In genomic region chr7:126012325-126013021, GRCm38 (mm10) we compare ENCODE assay signal across 15 mouse cellular contexts.
DNase-seq lines count a peak whose midpoint lies in the region; ATAC-seq and TF ChIP-seq lines count a peak whose summit lies in the region.
"Had no signal": no experiment of that assay in that cellular context is flagged by ENCODE, and none has a peak within 500 bp of the region (broad histone marks: within the 10 kb centered on the region; RNA-seq: fewer than 3 reads in every experiment).

No protein-coding gene starts in this region.

- no peak for ATAC-seq in hindbrain, embryonic 12.5 days (ENCODE audit: low FRiP score)
- no peak for ATAC-seq in hindbrain, embryonic 14.5 days (ENCODE audit: low FRiP score)
- ATAC-seq in embryonic facial prominence, embryonic 14.5 days (ENCODE audit: low read depth), result peak; percentile 16; the same call in 1 of the 2 replicates
- no peak for ATAC-seq in limb, embryonic 12.5 days (ENCODE audit: insufficient number of reproducible peaks, insufficient read depth, low FRiP score, low TSS enrichment, low read depth)
- ATAC-seq in inflammation-experienced regulatory T-cells, adult 6 months, result no peak
- ATAC-seq: intestine, postnatal 0 days had no signal

- H3K9me3 ChIP-seq in hindbrain, embryonic 12.5 days (replicated peaks), result no peaks in the 10 kb centered on the region
- H3K9me3 ChIP-seq in hindbrain, embryonic 14.5 days (ENCODE audit: control insufficient read depth, low read length), result no peaks in the 10 kb centered on the region
- no peaks in the 10 kb centered on the region for H3K9me3 ChIP-seq in embryonic facial prominence, embryonic 10.5 days
- H3K9me3 ChIP-seq in embryonic facial prominence, embryonic 14.5 days (ENCODE audit: control insufficient read depth, low read length), result no peaks in the 10 kb centered on the region
- no peaks in the 10 kb centered on the region for H3K9me3 ChIP-seq in limb, embryonic 12.5 days
- H3K9me3 ChIP-seq: lung, embryonic 15.5 days had no signal

- no peak overlapping the region for H3K4me3 ChIP-seq in hindbrain, embryonic 12.5 days
- H3K4me3 ChIP-seq in hindbrain, embryonic 14.5 days (replicated peaks; ENCODE audit: low read length), result no peak overlapping the region
- no peak overlapping the region for H3K4me3 ChIP-seq in embryonic facial prominence, embryonic 10.5 days
- no peak overlapping the region for H3K4me3 ChIP-seq in embryonic facial prominence, embryonic 14.5 days (ENCODE audit: low read depth, low read length)
- no peak overlapping the region for H3K4me3 ChIP-seq in limb, embryonic 12.5 days (replicated peaks)
- no peak overlapping the region for H3K4me3 ChIP-seq in layer of hippocampus, adult 2 months
- H3K4me3 ChIP-seq: left cerebral cortex, adult 2 months; lung, embryonic 15.5 days had no signal

- TF ChIP-seq CTCF in layer of hippocampus, adult 2 months (conservative IDR thresholded peaks at IDR 0.05), result no peak

- H3K36me3 ChIP-seq in hindbrain, embryonic 12.5 days, result no peaks in the 10 kb centered on the region
- no peaks in the 10 kb centered on the region for H3K36me3 ChIP-seq in hindbrain, embryonic 14.5 days (replicated peaks; ENCODE audit: control insufficient read depth, insufficient read depth)
- H3K36me3 ChIP-seq in embryonic facial prominence, embryonic 10.5 days (replicated peaks), result no peaks in the 10 kb centered on the region
- H3K36me3 ChIP-seq in embryonic facial prominence, embryonic 14.5 days (ENCODE audit: control insufficient read depth, insufficient read depth, low read length), result no peaks in the 10 kb centered on the region
- H3K36me3 ChIP-seq in limb, embryonic 12.5 days, result no peaks in the 10 kb centered on the region
- H3K36me3 ChIP-seq: lung, embryonic 15.5 days had no signal

- no peak for DNase-seq in hindbrain, embryonic 14.5 days (ENCODE audit: low spot score)
- DNase-seq in embryonic facial prominence, embryonic 10.5 days (ENCODE audit: low spot score), result no peak
- no peak for DNase-seq in embryonic facial prominence, embryonic 14.5 days (ENCODE audit: low spot score)
- no peak for DNase-seq in layer of hippocampus, adult 2 months (ENCODE audit: low spot score in 2 of 2)
- DNase-seq: cerebellum, adult 18-20 months; heart, postnatal 10 days; liver; spleen, adult 18-20 months; thymus, postnatal 36 days had no signal

- no peak overlapping the region for H3K27ac ChIP-seq in hindbrain, embryonic 12.5 days
- H3K27ac ChIP-seq in hindbrain, embryonic 14.5 days, result no peak overlapping the region
- H3K27ac ChIP-seq in embryonic facial prominence, embryonic 10.5 days (replicated peaks), result peak overlapping the region; percentile 19; the same call in 1 of the 2 replicates
- H3K27ac ChIP-seq in embryonic facial prominence, embryonic 14.5 days (replicated peaks; ENCODE audit: low read depth, low read length), result no peak overlapping the region
- 0 out of 2 replicates have a peak overlapping the region, but pooled peaks have one; percentile 7 for H3K27ac ChIP-seq in limb, embryonic 12.5 days
- H3K27ac ChIP-seq in layer of hippocampus, adult 2 months, result no peak overlapping the region
- H3K27ac ChIP-seq: left cerebral cortex, adult 2 months; lung, embryonic 15.5 days had no signal

- WGBS in hindbrain, embryonic 12.5 days, result 68% methylated on average over 11 of the region's 11 CpGs
- WGBS in hindbrain, embryonic 14.5 days, result 64% methylated on average over 11 of the region's 11 CpGs
- 48% methylated on average over 11 of the region's 11 CpGs for WGBS in embryonic facial prominence, embryonic 10.5 days
- 30% methylated on average over 10 of the region's 11 CpGs for WGBS in embryonic facial prominence, embryonic 14.5 days
- WGBS in limb, embryonic 12.5 days, result 28% methylated on average over 11 of the region's 11 CpGs

- no peak overlapping the region for H3K4me2 ChIP-seq in hindbrain, embryonic 12.5 days (replicated peaks)
- H3K4me2 ChIP-seq in hindbrain, embryonic 14.5 days (replicated peaks), result no peak overlapping the region
- no peak overlapping the region for H3K4me2 ChIP-seq in embryonic facial prominence, embryonic 14.5 days (ENCODE audit: low read depth, low read length)
- no peak overlapping the region; the same call in 1 of the 2 replicates for H3K4me2 ChIP-seq in limb, embryonic 12.5 days
- H3K4me2 ChIP-seq: lung, embryonic 15.5 days had no signal

- H3K4me1 ChIP-seq in hindbrain, embryonic 12.5 days, result peaks cover 43% of the 10 kb centered on the region
- H3K4me1 ChIP-seq in hindbrain, embryonic 14.5 days (replicated peaks; ENCODE audit: control insufficient read depth, insufficient read depth, low read length), result peaks cover 16% of the 10 kb centered on the region; the same call in 1 of the 2 replicates
- peaks cover 43% of the 10 kb centered on the region for H3K4me1 ChIP-seq in embryonic facial prominence, embryonic 10.5 days
- H3K4me1 ChIP-seq in embryonic facial prominence, embryonic 14.5 days (ENCODE audit: control insufficient read depth, insufficient read depth, low read length), result peaks cover 6% of the 10 kb centered on the region; the same call in 1 of the 2 replicates
- H3K4me1 ChIP-seq in limb, embryonic 12.5 days (replicated peaks), result peaks cover 26% of the 10 kb centered on the region

- 0 out of 2 replicates have a peak overlapping the region, but pooled peaks have one; percentile 4 for H3K9ac ChIP-seq in hindbrain, embryonic 12.5 days
- H3K9ac ChIP-seq in hindbrain, embryonic 14.5 days, result no peak overlapping the region
- H3K9ac ChIP-seq in embryonic facial prominence, embryonic 14.5 days (ENCODE audit: low read depth, low read length), result no peak overlapping the region
- no peak overlapping the region for H3K9ac ChIP-seq in limb, embryonic 12.5 days (replicated peaks)
- H3K9ac ChIP-seq: lung, embryonic 15.5 days had no signal

- H3K27me3 ChIP-seq in hindbrain, embryonic 12.5 days, result no peaks in the 10 kb centered on the region
- H3K27me3 ChIP-seq in hindbrain, embryonic 14.5 days (ENCODE audit: control insufficient read depth, insufficient read depth, low read length), result no peaks in the 10 kb centered on the region
- H3K27me3 ChIP-seq in embryonic facial prominence, embryonic 10.5 days (replicated peaks; ENCODE audit: low read depth, poor library complexity, severe bottlenecking), result peaks cover 11% of the 10 kb centered on the region; the same call in 1 of the 2 replicates
- H3K27me3 ChIP-seq in embryonic facial prominence, embryonic 14.5 days (replicated peaks; ENCODE audit: control insufficient read depth, insufficient read depth, low read length), result no peaks in the 10 kb centered on the region
- H3K27me3 ChIP-seq in limb, embryonic 12.5 days, result peaks cover 5% of the 10 kb centered on the region; the same call in 1 of the 2 replicates
- H3K27me3 ChIP-seq: lung, embryonic 15.5 days had no signal

Comparison
In these comparisons a context has a peak if more than half of its experiments do, and no peak if none do; other contexts are left out.
1. H3K27ac ChIP-seq: peak in embryonic facial prominence, embryonic 10.5 days (single experiment) and limb, embryonic 12.5 days (single experiment); none in hindbrain, embryonic 12.5 days (single experiment), hindbrain, embryonic 14.5 days (single experiment), embryonic facial prominence, embryonic 14.5 days (single experiment) and layer of hippocampus, adult 2 months (single experiment).